Mouse (Mus musculus): Measurements from ENCODE around the gene Myo1c.

Gene Myo1c

GRCm38 (mm10) chr11:75716661-75717325 lies 66.5 kb downstream of the Myo1c start:
- DNase-seq (ENCODE audit: low spot score), result no peak

- DNase-seq (ENCODE audit: low spot score), result no peak
These were observed 72.0 kb downstream of the Myo1c start for GRCm38 (mm10) chr11:75722339-75722738.
